Mouse (Mus musculus) MEL (cell line): ENCODE measurements around the gene Tmem82. TPM values are rescaled to one million over a fixed set of nuclear protein-coding genes. Genes with fewer than 3 reads are reported as not detected.

ENCODE experiments used
- DNase-seq: peaks from one replicate; pipeline ENCODE4 v3.0.0; 2011; ENCODE audit warnings: low read depth, low spot score
- H3K27ac ChIP-seq: 2 replicates; pipeline ENCODE4 v1.5.1; 2012; ENCODE audit warnings: low read depth, mild to moderate bottlenecking, control low read depth, low read length, moderate library complexity; ENCODE audit not compliant: control insufficient read depth
- H3K27me3 ChIP-seq, 2 experiments: fragments of 150-350 bp in 1 of 2; sonication (generic) in 1 of 2; 2 replicates each; pipeline ENCODE4 v1.6.1; 2012; ENCODE audit warnings: low read length in 2 of 2, mild to moderate bottlenecking in 2 of 2, improper control_type of control experiment in 1 of 2, moderate library complexity in 1 of 2; ENCODE audit not compliant: insufficient read depth in 2 of 2, control insufficient read depth in 1 of 2
- H3K36me3 ChIP-seq, 2 experiments: 2 replicates each; pipeline ENCODE4 v1.6.1; 2012 to 2014; ENCODE audit warnings: low read length in 2 of 2, improper control_type of control experiment in 1 of 2, inconsistent platforms in 1 of 2, mild to moderate bottlenecking in 1 of 2; ENCODE audit not compliant: insufficient read depth in 2 of 2, control insufficient read depth in 1 of 2
- H3K4me1 ChIP-seq, 2 experiments: fragments of 150-350 bp in 1 of 2; sonication (generic) in 1 of 2; 2 replicates each; pipeline ENCODE4 v1.6.1; 2012; ENCODE audit warnings: low read length in 2 of 2, improper control_type of control experiment in 1 of 2, mild to moderate bottlenecking in 1 of 2; ENCODE audit not compliant: insufficient read depth in 2 of 2, control insufficient read depth in 1 of 2
- H3K4me3 ChIP-seq, 2 experiments: fragments of 150-350 bp in 1 of 2; sonication (generic) in 1 of 2; 2 replicates each; pipeline ENCODE4 v1.5.1; 2012; ENCODE audit warnings: low read depth in 2 of 2, low read length in 2 of 2, mild to moderate bottlenecking in 2 of 2, moderate library complexity in 2 of 2, control low read depth in 1 of 2, improper control_type of control experiment in 1 of 2; ENCODE audit not compliant: control insufficient read depth in 1 of 2, insufficient read depth in 1 of 2
- H3K79me2 ChIP-seq: 2 replicates; pipeline ENCODE4 v1.6.1; 2012; ENCODE audit warnings: mild to moderate bottlenecking, low read length, moderate library complexity; ENCODE audit not compliant: control insufficient read depth, poor library complexity, insufficient read depth
- H3K9ac ChIP-seq: 2 replicates; pipeline ENCODE4 v1.6.1; 2012; ENCODE audit warnings: low read depth, mild to moderate bottlenecking, control low read depth, low read length, moderate library complexity; ENCODE audit not compliant: control insufficient read depth, poor library complexity, severe bottlenecking
- H3K9me3 ChIP-seq: fragments of 150-350 bp; sonication (generic); replicated peaks from 2 replicates; pipeline ENCODE4 v1.6.1; 2012; ENCODE audit warnings: mild to moderate bottlenecking, low read length, improper control_type of control experiment, moderate library complexity; ENCODE audit not compliant: insufficient read depth
- BHLHE40 ChIP-seq: IDR thresholded peaks from 2 replicates; pipeline ENCODE4 v1.6.1; 2012; ENCODE audit warnings: low read depth, mild to moderate bottlenecking, inconsistent platforms, low read length, improper control_type of control experiment, borderline replicate concordance
- ELF1 ChIP-seq: IDR thresholded peaks from 2 replicates; pipeline ENCODE4 v1.6.1; 2014; ENCODE audit warnings: low read depth, mild to moderate bottlenecking, inconsistent platforms, low read length, improper control_type of control experiment, moderate library complexity
- HCFC1 ChIP-seq: IDR thresholded peaks from 2 replicates; pipeline ENCODE4 v1.6.1; 2012; ENCODE audit warnings: low read depth, mild to moderate bottlenecking, inconsistent platforms, low read length, improper control_type of control experiment, moderate library complexity
- MYB ChIP-seq: IDR thresholded peaks from 2 replicates; pipeline ENCODE4 v1.6.1; 2011; ENCODE audit warnings: mild to moderate bottlenecking, low read depth, low read length, improper control_type of control experiment
- NRF1 ChIP-seq: IDR thresholded peaks from 2 replicates; pipeline ENCODE4 v1.6.1; 2014; ENCODE audit warnings: low read depth, mild to moderate bottlenecking, inconsistent platforms, low read length, improper control_type of control experiment, moderate library complexity; ENCODE audit not compliant: poor library complexity, insufficient read depth, severe bottlenecking
- POLR2AphosphoS5 ChIP-seq: IDR thresholded peaks from 2 replicates; pipeline ENCODE4 v1.6.1; 2012; ENCODE audit warnings: low read depth, borderline replicate concordance, mild to moderate bottlenecking, inconsistent platforms, low read length, moderate library complexity, mixed read lengths
- SIN3A ChIP-seq: IDR thresholded peaks from 2 replicates; pipeline ENCODE4 v1.6.1; 2012; ENCODE audit warnings: low read length, improper control_type of control experiment, inconsistent platforms
- TAL1 ChIP-seq: IDR thresholded peaks from 2 replicates; pipeline ENCODE4 v1.6.1; 2012; ENCODE audit warnings: mild to moderate bottlenecking, inconsistent platforms, low read length, moderate library complexity, mixed read lengths
- USF1 ChIP-seq: IDR thresholded peaks from 2 replicates; pipeline ENCODE4 v1.6.1; 2014; ENCODE audit warnings: low read depth, mild to moderate bottlenecking, inconsistent platforms, low read length, improper control_type of control experiment, moderate library complexity
- ZKSCAN1 ChIP-seq: IDR thresholded peaks from 2 replicates; pipeline ENCODE4 v1.6.1; 2012; ENCODE audit warnings: low read depth, mild to moderate bottlenecking, inconsistent platforms, low read length, improper control_type of control experiment, moderate library complexity
- ZMIZ1 ChIP-seq: IDR thresholded peaks from 2 replicates; pipeline ENCODE4 v1.6.1; 2012; ENCODE audit warnings: low read depth, mild to moderate bottlenecking, inconsistent platforms, low read length, improper control_type of control experiment, moderate library complexity
- ZNF384 ChIP-seq: IDR thresholded peaks from 2 replicates; pipeline ENCODE4 v1.6.1; 2012; ENCODE audit warnings: low read depth, mild to moderate bottlenecking, inconsistent platforms, low read length, improper control_type of control experiment
- polyA plus RNA-seq, 2 experiments: library from polyadenylated mRNA; stranded (reverse) in 1 of 2; unstranded in 1 of 2; fragments of >175 nt in 1 of 2; fragments of >200 nt in 1 of 2; gene quantifications; 2 replicates each; pipeline versions ENCODE4 v1.2.1 to v1.2.4; 2012; ENCODE audit warnings: low replicate concordance in 2 of 2, low read depth in 1 of 2; ENCODE audit not compliant: insufficient read length in 2 of 2, insufficient read depth in 1 of 2, missing spikeins in 1 of 2
- total RNA-seq: library from RNA; depleted of rRNA; stranded (reverse); fragments of 300-350 nt; gene quantifications from 2 replicates; pipeline ENCODE4 v1.2.3, GENCODE M21; 2012

The Tmem82 gene
- total and polyA plus RNA-seq, 3 experiments, result 0.21 TPM; not detected in 2

DNA sequence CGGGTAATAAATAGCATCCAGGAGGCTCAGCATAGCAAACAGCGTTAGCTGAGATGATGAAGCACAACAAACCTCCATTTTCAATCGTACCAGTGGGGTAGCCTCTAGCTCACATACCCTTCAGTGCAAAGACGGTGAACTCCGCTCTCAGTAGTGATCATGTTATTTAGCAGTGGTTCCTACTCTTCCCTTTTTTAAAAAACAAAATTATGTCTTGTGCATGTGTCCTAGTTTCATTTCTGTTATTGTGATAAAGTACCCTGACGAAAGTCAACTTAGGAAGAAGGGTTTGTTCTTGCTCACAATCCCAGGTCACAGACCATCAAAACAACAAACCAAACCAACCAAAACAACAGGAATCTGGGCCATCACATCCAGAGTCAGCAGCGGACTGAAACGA lies 27.6 kb upstream of the Tmem82 start:
- DNase-seq, result no peak
- no peaks in the 10 kb centered on the region for H3K4me1 ChIP-seq
- H3K4me3 ChIP-seq, result no peak overlapping the region
- no peak overlapping the region for H3K9ac ChIP-seq
- no peaks in the 10 kb centered on the region for H3K9me3 ChIP-seq
- TF ChIP-seq HCFC1, result no peak
- no peak for TF ChIP-seq ELF1
- no peak for TF ChIP-seq ZMIZ1
- no peaks in the 10 kb centered on the region; a peak in 1 of 4 replicates for H3K36me3 ChIP-seq
- no peaks in the 10 kb centered on the region for H3K27me3 ChIP-seq
- H3K79me2 ChIP-seq, result no peaks in the 10 kb centered on the region
- H3K27ac ChIP-seq, result no peak overlapping the region

GRCm38 (mm10) chr4:141643118-141643855 lies 24.9 kb upstream of the Tmem82 start:
- Histone ChIP-seq H3K9me3 (no peaks in the 10 kb centered on the region), H3K27me3 (no peaks in the 10 kb centered on the region), H3K4me3 (no peak overlapping the region), H3K9ac (no peak overlapping the region), H3K36me3 (no peaks in the 10 kb centered on the region; a peak in 1 of 4 replicates), H3K79me2 (no peaks in the 10 kb centered on the region), H3K27ac (no peak overlapping the region), H3K4me1 (no peaks in the 10 kb centered on the region)
- no peak for DNase-seq
- TF ChIP-seq ZNF384 (no peak), USF1 (no peak), NRF1 (no peak), BHLHE40 (no peak), POLR2AphosphoS5 (no peak), ZKSCAN1 (no peak), TAL1 (no peak), SIN3A (no peak), ELF1 (no peak), MYB (no peak)
- TF ChIP-seq, all 39 proteins: peak for 0
